Mouse (Mus musculus) gastrocnemius, postnatal 4 days (tissue): ENCODE measurements at regions not wholly inside any gene's neighbourhood (a gene's known extent, or its start where the extent isn't known, plus 50 kb on each side); places are given as distances from the start of the nearest gene placed in this dataset.
A peak's percentile ranks its signal among the peaks of the same experiment; 100 is the strongest.

Experiments
- DNase-seq, 2 experiments: peaks; one replicate each; pipeline ENCODE4 v3.0.0; 2021 to 2022; ENCODE audit warnings: low spot score in 2 of 2, mixed read lengths in 2 of 2

- no peak for DNase-seq
These were observed 57.3 kb upstream of the Prep start for GRCm38 (mm10) chr10:45009676-45010075.

DNA sequence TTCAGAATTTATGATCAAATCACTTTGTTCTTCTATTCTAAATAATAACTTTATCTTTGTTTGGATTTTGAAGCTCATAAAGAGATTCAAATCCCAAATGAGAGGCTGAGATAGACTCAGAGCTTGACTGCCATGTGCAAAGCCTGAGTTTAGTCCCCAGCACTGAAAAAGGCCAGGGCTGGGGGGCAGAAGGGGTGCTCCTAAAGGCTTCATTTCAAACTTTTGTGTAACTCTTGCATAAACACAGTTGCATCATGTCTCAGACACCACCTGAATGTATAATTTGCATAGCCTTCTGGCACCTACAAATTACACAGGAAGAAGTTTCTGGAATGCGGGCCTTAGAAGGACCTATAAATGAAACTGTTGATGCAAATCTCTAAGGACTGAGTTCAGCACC, 57.8 kb upstream of the Prep start:
- no peak for DNase-seq

GRCm38 (mm10) chr10:45004037-45004653, 62.9 kb upstream of the Prep start:
- DNase-seq: no peak

DNA sequence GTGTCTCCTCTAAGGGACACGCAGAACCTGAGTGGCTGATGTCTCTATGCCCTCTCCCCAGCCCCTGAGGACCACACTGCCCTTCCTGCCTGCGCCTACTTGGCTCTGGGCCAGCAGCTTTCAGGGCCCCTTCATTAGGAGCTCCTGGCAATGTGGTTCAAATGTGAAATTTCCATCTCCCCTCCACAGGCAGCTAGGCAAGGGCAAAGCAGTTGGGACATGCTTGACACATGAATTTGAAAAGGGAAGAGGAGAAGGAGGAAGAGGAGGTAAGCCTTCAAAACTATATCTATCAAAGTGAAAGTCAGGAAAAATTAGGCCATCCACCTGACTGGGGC, 63.7 kb upstream of the Prep start:
- no peak for DNase-seq

DNA sequence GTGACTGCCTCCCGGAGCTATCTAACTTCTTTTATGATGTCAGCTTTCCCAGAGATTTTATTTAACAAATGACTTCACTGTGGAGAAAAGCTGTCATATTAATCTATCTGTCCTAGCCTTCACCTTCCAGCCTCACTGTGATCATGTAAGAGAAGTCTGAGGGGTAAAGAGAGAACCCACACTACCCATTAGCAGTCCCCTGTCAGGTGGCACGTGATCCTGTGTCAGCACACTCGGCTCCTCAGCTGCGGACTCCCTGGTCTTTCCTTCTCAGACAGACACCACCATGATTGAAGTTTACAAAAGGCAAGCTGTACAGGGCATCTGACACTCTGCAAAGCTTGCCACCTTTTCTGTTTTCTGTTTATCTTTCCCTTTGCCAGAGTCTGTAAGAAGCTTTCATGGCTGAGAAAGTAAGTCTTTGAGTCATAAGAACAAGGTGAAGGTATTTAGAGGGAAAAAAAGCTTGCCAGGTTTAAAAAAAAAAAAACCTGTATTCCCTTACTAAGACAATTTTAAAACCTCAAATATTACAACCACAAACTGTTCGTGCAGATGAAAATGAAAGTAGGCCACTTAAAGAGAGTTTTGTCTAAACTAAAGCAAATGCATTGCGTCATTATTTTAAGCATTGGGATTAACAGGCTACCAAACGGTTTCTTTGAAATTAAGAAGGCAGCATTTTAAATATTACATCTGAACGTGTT, 64.2 kb upstream of the Prep start:
- DNase-seq: no peak

GRCm38 (mm10) chr10:45000873-45001859, 65.8 kb upstream of the Prep start:
- DNase-seq: peak in 1 of 2 experiments; percentile 37

DNA sequence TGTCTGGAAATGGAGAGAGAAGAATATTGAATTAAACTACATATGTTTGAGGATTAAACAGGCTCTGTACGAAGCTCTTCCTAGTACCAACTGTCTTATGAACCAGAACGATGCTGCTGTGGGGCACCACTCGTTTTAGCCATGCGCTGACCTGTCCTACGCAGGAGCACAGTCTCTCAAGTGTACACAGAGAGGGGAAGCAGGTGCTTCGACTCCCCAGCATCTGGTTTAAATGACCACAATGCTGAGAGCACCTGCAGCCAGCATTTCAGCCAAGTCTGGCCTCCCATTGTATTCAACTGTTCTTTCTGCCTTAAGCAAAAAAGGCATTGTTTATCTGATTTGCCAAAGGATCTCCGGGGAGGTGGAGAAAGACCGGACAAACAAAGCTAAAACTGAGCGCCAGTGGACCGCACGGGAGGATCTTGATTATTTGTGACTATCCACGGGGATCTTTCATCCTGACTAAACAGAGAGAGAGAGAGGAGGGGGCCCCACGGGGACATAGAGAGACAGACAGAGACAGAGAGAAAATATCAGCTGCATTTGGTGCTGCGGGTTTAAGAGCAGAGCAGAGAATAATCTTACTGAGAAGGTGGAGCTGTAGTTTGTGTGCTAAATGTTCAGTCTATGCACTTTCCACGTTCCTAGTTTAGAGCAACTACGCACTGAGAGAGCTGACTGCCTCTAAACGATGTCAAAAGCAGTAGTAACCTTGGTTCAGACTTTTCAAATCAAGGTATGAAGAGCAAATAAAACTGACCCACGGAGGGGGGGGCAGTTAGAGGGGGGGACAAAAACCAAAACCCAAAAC, 66.8 kb upstream of the Prep start:
- DNase-seq: no peak

GRCm38 (mm10) chr10:44997906-44998289, 69.1 kb upstream of the Prep start:
- no peak for DNase-seq

- no peak for DNase-seq
These were observed 69.7 kb upstream of the Prep start for GRCm38 (mm10) chr10:44997184-44997905.

- no peak for DNase-seq
These were observed 71.2 kb upstream of the Prep start for GRCm38 (mm10) chr10:44995756-44996155.

DNA sequence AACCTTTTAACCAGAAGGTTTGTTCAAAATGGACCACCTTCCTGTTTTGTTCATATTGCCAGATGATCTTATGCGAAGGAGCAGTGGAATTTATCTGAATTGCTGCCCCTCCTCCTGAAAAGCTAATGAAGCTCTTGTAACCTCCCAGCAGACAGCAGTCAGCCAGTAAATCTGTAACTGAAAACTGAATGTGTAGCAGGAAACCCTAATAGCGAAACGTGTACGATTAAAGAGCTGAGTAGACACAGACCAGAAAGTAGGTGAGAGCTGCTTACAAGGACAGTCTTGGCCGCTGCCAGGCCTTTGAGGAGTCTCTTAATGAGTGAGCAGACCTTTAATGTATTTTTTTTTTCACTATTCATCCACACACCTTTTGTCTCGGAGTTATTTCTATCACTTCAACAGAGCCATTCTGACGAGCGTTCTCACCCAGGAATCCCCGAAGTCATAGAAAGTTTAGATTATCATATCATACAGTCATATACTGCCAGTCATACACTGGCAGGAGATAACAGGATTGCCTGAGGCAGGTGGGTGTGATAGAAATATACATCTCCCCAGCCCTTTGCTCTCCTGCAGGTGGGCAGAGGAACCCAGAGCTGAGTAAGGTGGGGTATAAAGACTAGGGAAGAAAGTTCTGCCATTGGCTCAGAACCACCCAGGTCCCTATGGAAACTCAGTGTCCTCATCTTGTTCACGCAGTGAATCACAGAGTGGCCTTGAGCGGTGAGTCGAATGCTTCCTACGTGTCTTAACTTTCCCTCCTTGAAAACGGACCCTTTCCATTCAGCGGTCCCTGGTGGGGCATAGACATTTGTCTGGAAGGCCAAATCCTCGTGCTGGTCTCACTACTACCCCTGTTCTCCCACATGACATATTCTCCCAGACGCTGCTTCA, 72.4 kb upstream of the Prep start:
- DNase-seq: no peak

- DNase-seq: no peak
These were observed 73.3 kb upstream of the Prep start for GRCm38 (mm10) chr10:44993470-44994260.

DNA sequence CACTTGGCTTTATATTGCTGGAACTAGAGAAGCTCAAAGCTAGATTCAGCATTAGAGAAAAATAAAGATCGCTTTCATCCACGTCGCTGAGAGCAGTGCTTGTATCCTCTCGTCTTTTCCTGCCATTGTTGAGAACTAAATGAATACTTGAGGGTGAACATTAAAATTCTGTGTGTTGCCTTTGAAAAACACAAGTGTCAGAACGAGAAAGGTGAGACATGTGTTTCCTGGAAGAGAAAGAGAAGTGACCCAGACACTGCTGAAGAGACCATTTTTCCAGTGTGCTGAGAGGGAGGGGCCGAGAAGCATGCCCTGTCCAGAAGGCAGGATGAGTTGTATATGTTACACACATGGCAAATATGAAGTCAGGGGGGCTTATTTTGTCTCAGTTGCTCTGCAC, 77.5 kb upstream of the Prep start:
- no peak for DNase-seq

DNA sequence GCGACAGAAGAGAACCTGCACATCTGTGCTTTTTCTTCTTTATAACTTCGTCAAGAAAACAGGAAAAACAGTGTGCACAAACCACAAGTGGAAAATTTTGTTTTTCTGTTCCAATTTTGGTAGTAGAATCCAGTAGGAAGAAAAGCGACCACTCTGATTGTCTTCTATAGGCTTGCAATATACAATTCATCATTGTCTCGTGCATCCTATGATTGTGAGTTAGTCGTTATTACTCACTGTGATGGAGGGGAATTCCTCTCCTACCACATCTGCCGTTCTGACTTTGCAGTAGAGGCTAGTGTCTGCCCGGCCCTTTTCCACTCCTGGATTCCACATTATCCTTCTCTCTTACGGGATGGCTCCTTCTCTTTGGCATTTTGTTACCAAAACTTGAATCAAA, 78.2 kb upstream of the Prep start:
- DNase-seq: no peak

GRCm38 (mm10) chr10:44987615-44988014, 79.4 kb upstream of the Prep start:
- DNase-seq: no peak

DNA sequence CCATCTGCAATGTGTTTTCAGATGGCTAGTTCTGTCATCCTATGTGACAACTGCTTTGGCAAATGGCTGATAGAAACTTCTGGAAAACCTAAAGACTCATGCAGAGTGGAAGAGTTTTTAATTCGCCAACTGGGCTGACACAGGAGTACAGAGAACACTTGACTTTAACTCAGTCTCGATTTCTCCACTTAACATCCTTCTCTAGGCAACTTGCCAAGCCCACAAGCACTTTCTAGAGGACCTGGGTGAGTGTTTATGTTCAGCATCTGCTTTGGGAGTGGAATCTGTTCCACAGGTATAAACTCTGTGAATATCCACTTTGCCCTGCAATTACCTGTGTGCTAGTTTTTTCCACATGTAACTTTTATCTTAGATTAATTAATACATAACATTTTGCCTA, 85.1 kb upstream of the Prep start:
- DNase-seq: no peak

DNA sequence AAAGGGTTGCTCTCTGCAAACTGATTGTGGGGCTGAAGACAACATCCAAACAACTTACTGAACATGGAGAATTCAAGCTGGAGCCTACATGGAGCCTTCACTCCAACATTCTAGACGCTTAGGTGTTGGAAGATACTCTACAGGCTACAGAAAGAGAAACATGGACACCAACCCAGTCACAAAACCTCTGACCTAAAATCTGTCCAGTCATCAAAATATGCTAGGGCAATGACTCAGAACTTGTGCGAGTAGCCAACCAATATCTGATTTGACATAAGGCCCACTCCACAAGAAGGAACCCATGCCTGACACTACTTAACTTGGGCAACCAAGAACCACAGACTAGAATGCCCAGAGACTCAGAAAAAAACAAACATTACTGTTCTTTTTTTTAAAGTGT, 90.2 kb upstream of the Prep start:
- no peak for DNase-seq

GRCm38 (mm10) chr10:44971911-44972310, 95.1 kb upstream of the Prep start:
- no peak for DNase-seq

DNA sequence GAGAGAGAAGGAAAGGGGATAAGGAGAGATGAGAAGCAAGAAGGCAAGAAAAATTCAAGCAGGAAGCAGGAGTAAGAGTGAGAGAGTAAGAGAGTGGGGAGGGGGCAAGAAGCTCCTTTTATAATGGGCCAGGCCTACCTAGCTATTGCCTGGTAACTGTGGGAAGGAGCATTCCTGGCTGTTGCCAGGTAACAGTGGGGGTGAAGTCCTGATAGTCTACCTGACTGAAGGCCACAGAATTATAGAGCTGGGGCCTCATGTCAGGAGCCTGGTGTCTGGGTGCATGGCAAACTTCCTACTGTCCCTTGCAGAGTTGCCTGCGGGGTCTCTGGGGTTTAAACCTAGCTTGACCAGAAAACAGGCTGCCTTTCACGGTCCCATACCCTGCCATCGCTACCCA, 107.0 kb upstream of the Prep start:
- DNase-seq: no peak
